Mouse (Mus musculus) heart, embryonic 11.5 days (tissue): ENCODE data around the gene Rpl18. TPM values are rescaled to one million over a fixed set of nuclear protein-coding genes. Genes with fewer than 3 reads are reported as not detected.

Source experiments
- ATAC-seq: fragments of 200-750 bp; cut with Nextera tagmentation; replicated peaks from 2 replicates; pipeline ENCODE4 v1.8.0; 2017; ENCODE audit warnings: moderate library complexity; ENCODE audit not compliant: insufficient number of reproducible peaks, low FRiP score, low TSS enrichment
- H3K27ac ChIP-seq: fragments of 300-500 bp; sonication (generic); 2 replicates; pipeline ENCODE4 v1.5.1; 2014; ENCODE audit warnings: mild to moderate bottlenecking, low read depth, low read length
- H3K27me3 ChIP-seq: fragments of 300-500 bp; sonication (generic); 2 replicates; pipeline ENCODE4 v1.6.1; 2014; ENCODE audit warnings: mild to moderate bottlenecking, low read length, mixed read lengths; ENCODE audit not compliant: control insufficient read depth, insufficient read depth
- H3K36me3 ChIP-seq: fragments of 300-500 bp; sonication (generic); 2 replicates; pipeline ENCODE4 v1.6.1; 2014; ENCODE audit warnings: mild to moderate bottlenecking, low read length, moderate library complexity, mixed read lengths; ENCODE audit not compliant: control insufficient read depth, insufficient read depth
- H3K4me1 ChIP-seq: fragments of 300-500 bp; sonication (generic); 2 replicates; pipeline ENCODE4 v1.6.1; 2014; ENCODE audit warnings: low read length; ENCODE audit not compliant: control insufficient read depth, insufficient read depth
- H3K4me2 ChIP-seq: fragments of 300-500 bp; sonication (generic); 2 replicates; pipeline ENCODE4 v1.6.1; 2014; ENCODE audit warnings: mild to moderate bottlenecking, moderate library complexity
- H3K4me3 ChIP-seq: fragments of 300-500 bp; sonication (generic); 2 replicates; pipeline ENCODE4 v1.5.1; 2014; ENCODE audit warnings: low read depth, low read length
- H3K9ac ChIP-seq: fragments of 300-500 bp; sonication (generic); 2 replicates; pipeline ENCODE4 v1.6.1; 2014; ENCODE audit warnings: mild to moderate bottlenecking, low read depth, low read length, moderate library complexity
- H3K9me3 ChIP-seq: fragments of 300-500 bp; sonication (generic); replicated peaks from 2 replicates; pipeline ENCODE4 v1.6.1; 2016; ENCODE audit warnings: low read length; ENCODE audit not compliant: control insufficient read depth
- WGBS: fragments of 180-500 bp; shearing (Covaris S2); extraction: QIAGEN DNeasy Blood & Tissue Kit; methylation state at CpG from one replicate; pipeline ENCODE4 v1.1.7; 2014; ENCODE audit not compliant: insufficient replicate concordance; 5-methylcytosine and 5-hydroxymethylcytosine counted together
- polyA plus RNA-seq: library from polyadenylated mRNA; unstranded; fragments of >200 nt; fragmentation: Nextera tagmentation; extraction: Ambion mirVana; gene quantifications from 2 replicates; pipeline ENCODE4 v1.2.1, GENCODE M21; 2014

Gene Rpl18
- polyA plus RNA-seq, 1 experiment from 2014 or later, result 836 TPM

GRCm38 (mm10) chr7:45703521-45704033, 11.7 kb upstream of the Rpl18 start:
- H3K27ac ChIP-seq, result peak overlapping the region; percentile 70
- H3K36me3 ChIP-seq, result no peaks in the 10 kb centered on the region
- peak overlapping the region; percentile 97 for H3K4me2 ChIP-seq
- 47% methylated on average over 12 of the region's 12 CpGs for WGBS
- no peak for ATAC-seq
- H3K27me3 ChIP-seq, result peaks cover 21% of the 10 kb centered on the region
- peaks cover 39% of the 10 kb centered on the region for H3K4me1 ChIP-seq
- H3K9me3 ChIP-seq, result no peaks in the 10 kb centered on the region
- H3K9ac ChIP-seq, result peak overlapping the region; percentile 54; the same call in 1 of the 2 replicates
- peak overlapping the region; percentile 71 for H3K4me3 ChIP-seq

GRCm38 (mm10) chr7:45704046-45704559, 11.2 kb upstream of the Rpl18 start:
- Histone ChIP-seq H3K4me2 (peak overlapping the region; percentile 97), H3K9me3 (no peaks in the 10 kb centered on the region), H3K4me3 (peak overlapping the region; percentile 71), H3K4me1 (peaks cover 42% of the 10 kb centered on the region), H3K9ac (peak overlapping the region; percentile 54), H3K27ac (peak overlapping the region; percentile 70), H3K27me3 (peaks cover 16% of the 10 kb centered on the region), H3K36me3 (no peaks in the 10 kb centered on the region)
- WGBS, result 1% methylated on average over 13 of the region's 13 CpGs
- 0 out of 2 replicates have a peak, but pooled peaks have one; percentile 16 for ATAC-seq

- WGBS, result under 1% methylated on average over 35 of the region's 36 CpGs
- Histone ChIP-seq H3K9ac (peak within 1 kb of the TSS; percentile 86), H3K27me3 (peaks cover 8% of the 10 kb centered on the region), H3K4me1 (peaks cover 41% of the 10 kb centered on the region), H3K4me3 (peak within 1 kb of the TSS; percentile 71), H3K9me3 (no peaks in the 10 kb centered on the region), H3K36me3 (no peaks in the 10 kb centered on the region), H3K27ac (peak within 1 kb of the TSS; percentile 79), H3K4me2 (peak within 1 kb of the TSS; percentile 97)
- ATAC-seq, result peak; percentile 85
Measured at GRCm38 (mm10) chr7:45704730-45705442, 10.4 kb upstream of the Rpl18 start, which contains the start of gene Dbp. Gene Dbp (plus strand): TSS chr7:45705088.

- Histone ChIP-seq H3K36me3 (peaks cover under 1% of the 10 kb centered on the region; the same call in 1 of the 2 replicates), H3K4me3 (peak overlapping the region; percentile 71), H3K9ac (peak overlapping the region; percentile 62), H3K27ac (peak overlapping the region; percentile 79), H3K4me1 (peaks cover 35% of the 10 kb centered on the region), H3K4me2 (peak overlapping the region; percentile 97), H3K9me3 (no peaks in the 10 kb centered on the region), H3K27me3 (peaks cover 3% of the 10 kb centered on the region)
- under 1% methylated on average over 21 of the region's 21 CpGs for WGBS
- no peak for ATAC-seq
Measured at GRCm38 (mm10) chr7:45705443-45705864, 9.8 kb upstream of the Rpl18 start.

GRCm38 (mm10) chr7:45705873-45706281, 9.4 kb upstream of the Rpl18 start:
- Histone ChIP-seq H3K4me3 (peak overlapping the region; percentile 71), H3K4me1 (peaks cover 33% of the 10 kb centered on the region), H3K27ac (peak overlapping the region; percentile 79), H3K27me3 (no peaks in the 10 kb centered on the region), H3K9me3 (no peaks in the 10 kb centered on the region), H3K9ac (peak overlapping the region; percentile 86), H3K36me3 (peaks cover 3% of the 10 kb centered on the region; the same call in 1 of the 2 replicates), H3K4me2 (peak overlapping the region; percentile 97)
- WGBS, result under 1% methylated on average over 7 of the region's 7 CpGs
- ATAC-seq, result 0 out of 2 replicates have a peak, but pooled peaks have one; percentile 20

GRCm38 (mm10) chr7:45706721-45707241, 8.5 kb upstream of the Rpl18 start:
- peak; percentile 29; the same call in 1 of the 2 replicates for ATAC-seq
- 3% methylated on average over 45 of the region's 45 CpGs for WGBS
- peaks cover 33% of the 10 kb centered on the region for H3K4me1 ChIP-seq

GRCm38 (mm10) chr7:45707375-45707967, 7.8 kb upstream of the Rpl18 start:
- peak overlapping the region; percentile 71 for H3K4me3 ChIP-seq
- H3K27me3 ChIP-seq, result no peaks in the 10 kb centered on the region
- H3K9me3 ChIP-seq, result no peaks in the 10 kb centered on the region
- peaks cover 33% of the 10 kb centered on the region for H3K4me1 ChIP-seq
- peaks cover 13% of the 10 kb centered on the region for H3K36me3 ChIP-seq
- WGBS, result 0% methylated on average over 27 of the region's 27 CpGs
- peak overlapping the region; percentile 97 for H3K4me2 ChIP-seq
- ATAC-seq, result no peak
- peak overlapping the region; percentile 47; the same call in 1 of the 2 replicates for H3K9ac ChIP-seq
- H3K27ac ChIP-seq, result peak overlapping the region; percentile 77

More at GRCm38 (mm10) chr7:45706721-45707241, 8.5 kb upstream of the Rpl18 start:
- Histone ChIP-seq H3K36me3 (peaks cover 6% of the 10 kb centered on the region), H3K9ac (peak overlapping the region; percentile 86), H3K27me3 (no peaks in the 10 kb centered on the region), H3K27ac (peak overlapping the region; percentile 77), H3K4me3 (peak overlapping the region; percentile 71), H3K9me3 (no peaks in the 10 kb centered on the region), H3K4me2 (peak overlapping the region; percentile 97)

GRCm38 (mm10) chr7:45708221-45708761, 7.0 kb upstream of the Rpl18 start:
- no peak for ATAC-seq
- Histone ChIP-seq H3K9ac (no peak overlapping the region; the same call in 1 of the 2 replicates), H3K27me3 (no peaks in the 10 kb centered on the region), H3K9me3 (no peaks in the 10 kb centered on the region), H3K4me3 (no peak overlapping the region), H3K4me2 (peak overlapping the region; percentile 97), H3K27ac (no peak overlapping the region), H3K4me1 (peaks cover 33% of the 10 kb centered on the region), H3K36me3 (peaks cover 22% of the 10 kb centered on the region)
- WGBS, result 43% methylated on average over 13 of the region's 13 CpGs
